Mouse (Mus musculus): ENCODE data around the gene Fam102b.

DNA sequence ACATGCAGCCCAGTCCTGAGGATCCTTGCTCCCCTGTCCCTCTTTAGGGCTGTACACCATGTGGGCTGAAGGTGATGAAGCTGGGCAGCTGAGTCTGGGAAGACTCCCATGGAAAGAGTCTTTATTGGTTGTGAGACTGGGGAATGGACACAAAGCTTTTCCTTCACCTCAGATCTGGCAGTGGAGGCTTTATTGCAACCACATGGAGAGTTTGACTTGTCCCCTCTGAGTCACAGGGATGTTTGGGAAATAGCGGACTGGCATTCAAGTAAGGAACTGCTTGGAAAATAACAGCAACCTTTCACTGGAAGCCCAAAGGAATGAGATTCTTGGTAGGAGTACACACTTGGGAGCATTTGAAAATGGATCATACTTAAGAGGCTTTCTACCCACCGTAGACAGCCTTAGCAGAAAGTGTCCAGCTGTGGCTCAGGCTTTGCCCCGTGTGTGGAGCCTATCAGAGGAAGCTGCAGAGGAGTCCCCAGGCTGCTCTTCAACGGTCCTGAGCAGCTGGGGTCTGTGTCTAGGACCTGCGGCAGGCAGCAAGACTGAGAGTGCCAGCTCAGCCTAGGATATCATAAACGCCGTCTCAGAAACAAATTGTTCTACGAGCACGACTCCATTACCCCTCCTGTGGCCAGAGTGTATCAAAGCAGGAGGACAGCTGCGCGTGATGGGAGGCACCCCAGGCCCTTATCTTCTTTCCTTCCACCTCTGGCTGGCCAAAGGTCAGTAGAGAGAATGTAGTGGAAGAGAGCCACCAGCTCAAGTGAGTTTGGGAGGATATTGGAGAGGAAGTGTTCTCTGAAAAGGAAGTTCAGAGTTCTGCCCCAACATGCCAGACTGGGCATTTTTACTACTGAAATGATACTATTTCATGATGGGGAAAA is 23.9 kb upstream of the Fam102b start:
- no peak for TF ChIP-seq POLR2A (IDR thresholded peaks at IDR 0.05; ENCODE audit: extremely low read depth, insufficient read depth, low read length)
- TF ChIP-seq CTCF (IDR thresholded peaks at IDR 0.05; ENCODE audit: extremely low read depth, insufficient read depth, low read length) = no peak
